Mouse (Mus musculus) forebrain, embryonic 12.5 days (tissue): ENCODE measurements at regions not wholly inside any gene's neighbourhood (a gene's known extent, or its start where the extent isn't known, plus 50 kb on each side); places are given as distances from the start of the nearest gene placed in this dataset.

Source experiments
- ATAC-seq: fragments of 200-750 bp; cut with Nextera tagmentation; 2 replicates; pipeline ENCODE4 v1.8.0; 2017; ENCODE audit warnings: moderate TSS enrichment; ENCODE audit not compliant: low FRiP score
- H3K27ac ChIP-seq: fragments of 300-500 bp; sonication (generic); 2 replicates; pipeline ENCODE4 v1.5.1; 2016; ENCODE audit warnings: mild to moderate bottlenecking
- H3K27me3 ChIP-seq: fragments of 300-500 bp; sonication (generic); 2 replicates; pipeline ENCODE4 v1.6.1; 2016; ENCODE audit warnings: mild to moderate bottlenecking
- H3K36me3 ChIP-seq: fragments of 300-500 bp; sonication (generic); replicated peaks from 2 replicates; pipeline ENCODE4 v1.6.1; 2016; ENCODE audit warnings: mild to moderate bottlenecking
- H3K4me1 ChIP-seq: fragments of 300-500 bp; sonication (generic); 2 replicates; pipeline ENCODE4 v1.6.1; 2016
- H3K4me2 ChIP-seq: fragments of 300-500 bp; sonication (generic); 2 replicates; pipeline ENCODE4 v1.6.1; 2016; ENCODE audit warnings: mild to moderate bottlenecking, moderate library complexity
- H3K4me3 ChIP-seq: fragments of 300-500 bp; sonication (generic); replicated peaks from 2 replicates; pipeline ENCODE4 v1.5.1; 2016; ENCODE audit warnings: mild to moderate bottlenecking
- H3K9ac ChIP-seq: fragments of 300-500 bp; sonication (generic); 2 replicates; pipeline ENCODE4 v1.6.1; 2016; ENCODE audit warnings: mild to moderate bottlenecking
- H3K9me3 ChIP-seq: fragments of 300-500 bp; sonication (generic); 2 replicates; pipeline ENCODE4 v1.6.1; 2016
- WGBS: fragments of 180-500 bp; shearing (Covaris S2); methylation state at CpG from one replicate; pipeline ENCODE4 v1.1.7; 2016; 5-methylcytosine and 5-hydroxymethylcytosine counted together

DNA sequence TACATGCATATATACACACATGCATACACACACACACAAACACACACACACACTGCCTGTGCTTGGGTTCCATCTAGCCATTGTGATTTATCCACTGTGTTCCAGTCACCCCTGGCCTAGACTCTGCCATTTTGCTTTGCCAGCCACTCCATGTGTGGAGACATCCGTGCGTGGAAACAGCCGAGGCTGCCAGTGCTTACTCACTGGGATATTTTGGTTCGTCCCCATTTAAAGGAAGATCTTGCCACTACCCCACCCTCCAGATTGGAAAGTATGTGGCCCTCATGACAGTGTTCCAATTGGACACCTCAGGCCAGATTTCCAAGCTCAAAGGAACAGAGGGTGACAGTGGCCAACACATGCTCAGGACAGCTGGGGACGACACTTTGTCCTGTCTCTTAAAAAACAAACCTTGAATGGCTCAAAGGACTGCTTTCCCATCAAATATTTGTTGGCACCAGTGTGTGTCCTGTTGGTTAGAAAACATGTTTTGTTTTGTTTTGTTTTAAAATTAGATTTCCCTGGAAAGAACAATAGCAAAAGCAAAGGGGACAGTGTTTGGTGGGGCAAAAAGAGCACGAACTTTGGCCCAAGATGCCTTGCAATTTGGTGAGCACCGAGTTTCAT lies 109.8 kb upstream of the Gli2 start:
- WGBS = 84% methylated on average over 7 of the region's 7 CpGs
- Histone ChIP-seq H3K4me3 (no peak overlapping the region), H3K4me1 (peaks cover 3% of the 10 kb centered on the region; the same call in 1 of the 2 replicates), H3K27ac (no peak overlapping the region), H3K4me2 (no peak overlapping the region), H3K9me3 (no peaks in the 10 kb centered on the region), H3K36me3 (no peaks in the 10 kb centered on the region), H3K9ac (no peak overlapping the region), H3K27me3 (no peaks in the 10 kb centered on the region)
- ATAC-seq = no peak

DNA sequence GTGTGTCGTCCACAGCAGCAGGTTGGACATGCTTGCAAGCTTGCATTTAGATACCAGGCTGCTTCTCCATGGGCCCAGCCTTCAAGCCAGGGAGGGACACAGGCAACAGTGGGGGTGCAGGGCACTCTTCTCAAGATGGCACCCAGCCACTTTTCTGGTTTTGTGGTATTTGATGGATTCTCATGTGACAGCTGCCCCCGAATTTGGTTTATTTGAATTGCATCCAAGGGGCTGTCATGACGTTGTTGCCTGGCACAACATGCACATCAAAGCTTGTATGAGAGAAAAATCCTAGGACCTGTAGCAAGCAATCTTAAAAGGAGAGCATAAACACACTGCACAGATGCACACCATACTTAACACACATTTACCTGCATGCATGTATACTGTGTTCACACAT lies 108.3 kb upstream of the Gli2 start:
- H3K27ac ChIP-seq = no peak overlapping the region
- no peaks in the 10 kb centered on the region for H3K36me3 ChIP-seq
- H3K4me1 ChIP-seq = peaks cover 3% of the 10 kb centered on the region; the same call in 1 of the 2 replicates
- no peaks in the 10 kb centered on the region for H3K9me3 ChIP-seq
- H3K27me3 ChIP-seq = no peaks in the 10 kb centered on the region
- WGBS = 89% methylated on average over 3 of the region's 3 CpGs
- no peak overlapping the region for H3K4me3 ChIP-seq
- no peak overlapping the region for H3K4me2 ChIP-seq
- H3K9ac ChIP-seq = no peak overlapping the region
- ATAC-seq = no peak

DNA sequence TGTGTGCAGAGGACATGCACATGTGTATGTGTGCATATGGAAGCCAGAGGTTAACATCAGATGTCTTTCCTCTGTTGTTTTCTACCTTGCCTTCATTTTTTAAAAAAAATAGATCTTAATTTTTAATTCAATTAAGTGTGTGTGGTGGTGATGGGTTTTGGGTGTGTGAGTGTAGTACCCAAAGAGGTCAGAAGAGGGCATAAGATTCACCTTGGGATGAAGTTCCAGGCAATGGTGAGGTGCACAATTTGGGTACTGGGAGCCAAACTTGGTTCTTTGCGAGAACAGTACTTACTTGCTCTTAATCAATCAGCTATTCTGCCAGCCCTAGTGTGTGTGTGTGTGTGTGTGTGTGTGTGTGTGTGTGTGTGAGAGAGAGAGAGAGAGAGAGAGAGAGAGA lies 106.9 kb upstream of the Gli2 start:
- Histone ChIP-seq H3K27ac (no peak overlapping the region), H3K9ac (no peak overlapping the region), H3K9me3 (no peaks in the 10 kb centered on the region), H3K27me3 (no peaks in the 10 kb centered on the region), H3K4me2 (no peak overlapping the region), H3K4me3 (no peak overlapping the region), H3K4me1 (no peaks in the 10 kb centered on the region), H3K36me3 (no peaks in the 10 kb centered on the region)
- ATAC-seq = no peak
- WGBS = 78% methylated on average over 1 of the region's 1 CpGs

DNA sequence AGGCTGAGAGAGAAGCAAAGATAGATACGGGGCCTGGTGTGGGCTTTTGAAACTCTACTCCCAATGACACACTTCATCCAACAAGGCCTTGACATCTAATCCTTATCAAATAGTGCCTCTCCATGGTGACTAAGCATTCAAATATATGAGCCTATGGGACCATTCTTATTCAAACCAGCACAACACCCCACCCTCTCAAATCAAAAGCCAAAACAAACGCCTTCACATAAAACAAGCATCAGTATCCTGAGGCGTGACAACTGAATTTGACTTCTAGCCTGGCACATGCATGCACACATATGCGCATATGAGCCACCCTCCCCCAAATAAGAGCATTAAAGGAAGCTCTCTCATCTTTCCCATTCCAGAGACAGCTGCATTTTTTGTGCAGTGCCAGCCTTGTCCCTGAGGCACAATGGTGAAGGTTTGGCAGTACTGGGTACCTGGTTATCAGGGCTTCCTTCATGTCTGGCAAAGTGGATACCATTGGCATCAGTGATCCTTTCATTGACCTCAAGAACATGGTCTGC lies 103.8 kb upstream of the Gli2 start:
- H3K9me3 ChIP-seq = peaks cover 4% of the 10 kb centered on the region; the same call in 1 of the 2 replicates
- H3K4me1 ChIP-seq = no peaks in the 10 kb centered on the region
- 92% methylated on average over 4 of the region's 4 CpGs for WGBS
- H3K4me3 ChIP-seq = no peak overlapping the region
- no peak for ATAC-seq
- no peaks in the 10 kb centered on the region for H3K27me3 ChIP-seq
- H3K36me3 ChIP-seq = no peaks in the 10 kb centered on the region
- no peak overlapping the region for H3K27ac ChIP-seq
- no peak overlapping the region for H3K4me2 ChIP-seq
- H3K9ac ChIP-seq = no peak overlapping the region

DNA sequence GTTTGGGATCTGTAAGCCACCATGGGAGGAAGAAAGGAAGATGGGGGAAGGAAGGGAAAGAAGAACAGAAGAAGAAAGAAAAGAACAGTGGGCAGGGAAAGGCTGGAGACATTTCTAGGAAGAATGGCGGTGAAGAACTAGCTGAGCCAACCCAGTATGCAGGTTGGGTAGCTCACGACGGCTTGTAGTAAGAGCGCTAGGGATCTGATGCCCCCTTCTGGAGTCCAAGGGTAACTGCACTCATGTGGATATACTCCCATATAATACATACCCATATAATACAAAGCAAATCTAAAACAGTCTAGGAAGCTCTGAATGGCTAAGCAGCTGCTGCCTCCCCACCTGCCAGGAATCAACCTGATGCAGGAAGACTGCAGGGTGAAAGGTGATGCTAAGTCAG lies 100.2 kb upstream of the Gli2 start:
- ATAC-seq = no peak
- no peak overlapping the region for H3K27ac ChIP-seq
- 96% methylated on average over 4 of the region's 4 CpGs for WGBS
- H3K9ac ChIP-seq = no peak overlapping the region
- no peaks in the 10 kb centered on the region for H3K4me1 ChIP-seq
- H3K4me3 ChIP-seq = no peak overlapping the region
- peaks cover 4% of the 10 kb centered on the region; the same call in 1 of the 2 replicates for H3K9me3 ChIP-seq
- no peaks in the 10 kb centered on the region for H3K27me3 ChIP-seq
- no peaks in the 10 kb centered on the region for H3K36me3 ChIP-seq
- H3K4me2 ChIP-seq = no peak overlapping the region

DNA sequence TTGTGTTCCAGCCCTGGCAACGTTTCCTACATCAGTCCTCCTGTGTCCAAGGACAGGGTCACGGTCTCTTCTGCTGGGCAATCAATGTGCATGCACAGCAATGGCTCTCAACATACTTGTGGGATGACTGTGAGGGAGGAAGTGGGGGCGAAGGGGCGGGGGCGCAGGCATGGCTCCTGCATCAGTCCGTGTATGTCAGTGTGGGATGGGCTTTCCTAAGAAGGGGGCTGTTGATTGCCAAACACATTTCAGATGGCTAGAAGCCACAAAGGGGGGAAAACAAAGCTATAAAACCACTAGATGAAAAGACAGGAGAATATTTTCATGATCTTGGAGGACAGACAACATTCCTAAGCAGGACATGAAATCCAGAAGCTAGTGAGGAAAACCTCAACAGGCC lies 99.4 kb upstream of the Gli2 start:
- Histone ChIP-seq H3K4me2 (no peak overlapping the region), H3K9me3 (peaks cover 4% of the 10 kb centered on the region; the same call in 1 of the 2 replicates), H3K36me3 (no peaks in the 10 kb centered on the region), H3K27ac (no peak overlapping the region), H3K9ac (no peak overlapping the region), H3K4me3 (no peak overlapping the region), H3K4me1 (no peaks in the 10 kb centered on the region), H3K27me3 (no peaks in the 10 kb centered on the region)
- WGBS = 88% methylated on average over 6 of the region's 6 CpGs
- ATAC-seq = no peak

GRCm38 (mm10) chr1:119147506-119147905 lies 94.1 kb upstream of the Gli2 start:
- Histone ChIP-seq H3K9me3 (no peaks in the 10 kb centered on the region), H3K27me3 (no peaks in the 10 kb centered on the region), H3K4me1 (no peaks in the 10 kb centered on the region), H3K4me3 (no peak overlapping the region), H3K36me3 (no peaks in the 10 kb centered on the region), H3K27ac (no peak overlapping the region), H3K9ac (no peak overlapping the region), H3K4me2 (no peak overlapping the region)
- WGBS = 90% methylated on average over 2 of the region's 2 CpGs
- no peak for ATAC-seq

DNA sequence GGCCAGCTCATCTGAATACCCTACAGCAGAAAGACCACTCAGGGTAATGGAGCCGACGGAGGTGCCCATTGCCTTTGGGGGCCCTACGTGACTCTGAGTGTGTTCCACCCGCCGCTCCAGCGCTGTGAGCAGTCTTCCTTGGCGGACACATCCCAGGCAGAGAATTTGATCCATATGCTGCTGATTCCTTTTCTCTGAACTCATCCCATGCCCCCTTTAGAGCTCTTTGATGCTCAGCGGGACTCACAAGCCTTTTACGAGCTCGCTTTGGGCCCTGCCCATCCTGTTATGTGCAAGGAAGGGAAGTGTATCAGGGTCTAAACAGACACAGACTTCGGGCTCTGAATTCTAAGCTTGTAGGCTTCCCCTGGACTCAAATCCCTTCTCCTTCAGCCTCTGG lies 90.4 kb upstream of the Gli2 start:
- no peak overlapping the region for H3K27ac ChIP-seq
- no peak overlapping the region for H3K9ac ChIP-seq
- no peaks in the 10 kb centered on the region for H3K4me1 ChIP-seq
- no peak overlapping the region for H3K4me3 ChIP-seq
- no peaks in the 10 kb centered on the region for H3K27me3 ChIP-seq
- H3K9me3 ChIP-seq = no peaks in the 10 kb centered on the region
- no peak overlapping the region for H3K4me2 ChIP-seq
- H3K36me3 ChIP-seq = no peaks in the 10 kb centered on the region
- 59% methylated on average over 11 of the region's 11 CpGs for WGBS
- ATAC-seq = no peak

- H3K9ac ChIP-seq = no peak overlapping the region
- H3K36me3 ChIP-seq = no peaks in the 10 kb centered on the region
- no peaks in the 10 kb centered on the region for H3K9me3 ChIP-seq
- H3K27ac ChIP-seq = no peak overlapping the region
- 89% methylated on average over 3 of the region's 3 CpGs for WGBS
- no peak for ATAC-seq
- no peaks in the 10 kb centered on the region for H3K27me3 ChIP-seq
- no peak overlapping the region for H3K4me3 ChIP-seq
- no peak overlapping the region for H3K4me2 ChIP-seq
- H3K4me1 ChIP-seq = no peaks in the 10 kb centered on the region
These were observed 75.6 kb upstream of the Gli2 start for GRCm38 (mm10) chr1:119129039-119129438.

DNA sequence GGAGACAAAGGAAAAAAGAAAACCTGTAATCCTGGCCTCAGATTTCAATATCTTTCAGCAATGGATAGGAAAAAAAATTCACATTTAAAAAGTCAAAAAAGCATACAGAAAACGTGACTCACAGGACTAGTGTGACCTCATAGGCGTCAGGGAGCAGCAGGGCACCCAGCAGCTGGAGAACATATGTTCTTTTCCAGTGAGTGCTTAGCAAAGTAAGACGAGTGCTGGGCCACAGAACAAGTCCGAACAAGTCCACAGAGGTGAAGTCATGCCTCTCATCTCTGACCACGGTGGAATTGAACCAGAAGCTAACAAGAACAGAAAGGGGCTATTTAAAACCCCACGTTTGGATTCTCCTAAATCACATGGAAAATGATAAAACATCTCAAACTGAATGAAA lies 72.1 kb upstream of the Gli2 start:
- Histone ChIP-seq H3K27me3 (no peaks in the 10 kb centered on the region), H3K27ac (no peak overlapping the region), H3K4me2 (no peak overlapping the region), H3K36me3 (no peaks in the 10 kb centered on the region), H3K9ac (no peak overlapping the region), H3K4me1 (no peaks in the 10 kb centered on the region), H3K4me3 (no peak overlapping the region), H3K9me3 (no peaks in the 10 kb centered on the region)
- no peak for ATAC-seq
- 60% methylated on average over 6 of the region's 6 CpGs for WGBS

GRCm38 (mm10) chr1:119124798-119125197 lies 71.4 kb upstream of the Gli2 start:
- no peak overlapping the region for H3K9ac ChIP-seq
- H3K27me3 ChIP-seq = no peaks in the 10 kb centered on the region
- no peak overlapping the region for H3K4me2 ChIP-seq
- H3K36me3 ChIP-seq = no peaks in the 10 kb centered on the region
- WGBS = 86% methylated on average over 4 of the region's 4 CpGs
- no peak for ATAC-seq
- H3K4me3 ChIP-seq = no peak overlapping the region
- H3K4me1 ChIP-seq = no peaks in the 10 kb centered on the region
- no peaks in the 10 kb centered on the region for H3K9me3 ChIP-seq
- no peak overlapping the region for H3K27ac ChIP-seq

DNA sequence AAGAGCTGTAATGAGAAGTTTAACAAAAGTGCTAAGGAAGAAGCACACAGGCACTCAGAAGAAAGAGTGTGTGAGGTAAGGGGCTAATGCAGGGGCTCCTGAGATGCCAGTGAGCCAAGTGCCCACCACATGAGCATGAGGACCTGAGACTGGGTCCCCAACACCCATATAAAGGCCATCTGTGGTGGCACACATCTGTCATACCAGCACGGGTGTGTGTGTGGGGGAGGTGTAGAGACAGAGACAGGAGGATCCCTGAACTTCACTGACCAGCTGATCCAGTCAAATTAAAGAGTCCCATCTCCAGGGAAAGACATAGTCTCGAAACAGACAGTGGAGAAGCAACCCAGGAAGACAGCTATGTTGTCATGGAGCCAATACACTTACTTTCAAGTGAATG lies 70.6 kb upstream of the Gli2 start:
- Histone ChIP-seq H3K9me3 (no peaks in the 10 kb centered on the region), H3K4me3 (no peak overlapping the region), H3K9ac (no peak overlapping the region), H3K36me3 (no peaks in the 10 kb centered on the region), H3K27ac (no peak overlapping the region), H3K27me3 (no peaks in the 10 kb centered on the region), H3K4me1 (no peaks in the 10 kb centered on the region), H3K4me2 (no peak overlapping the region)
- ATAC-seq = no peak
- WGBS = 78% methylated on average over 2 of the region's 2 CpGs

DNA sequence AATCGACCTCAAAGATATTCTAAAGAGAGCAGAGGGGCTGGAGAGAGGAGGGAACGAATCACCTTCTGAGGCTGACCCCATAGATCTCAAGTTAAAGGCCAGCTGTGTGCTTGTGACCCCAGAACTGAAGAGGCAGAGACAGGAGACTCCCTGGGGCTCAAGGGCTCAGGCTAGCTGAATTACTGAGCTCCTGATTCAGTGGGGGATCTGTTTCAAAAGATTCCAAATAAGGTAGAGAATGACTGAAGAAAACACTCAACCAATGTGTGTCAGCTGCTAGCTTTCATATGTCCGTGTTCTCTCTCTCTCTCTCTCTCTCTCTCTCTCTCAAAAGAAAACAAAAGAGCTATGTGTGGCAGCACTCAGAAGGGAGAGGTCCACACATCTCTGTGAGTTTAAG lies 70.0 kb upstream of the Gli2 start:
- Histone ChIP-seq H3K4me3 (no peak overlapping the region), H3K36me3 (no peaks in the 10 kb centered on the region), H3K27me3 (no peaks in the 10 kb centered on the region), H3K27ac (no peak overlapping the region), H3K4me1 (no peaks in the 10 kb centered on the region), H3K9me3 (no peaks in the 10 kb centered on the region), H3K4me2 (no peak overlapping the region), H3K9ac (no peak overlapping the region)
- no peak for ATAC-seq
- 35% methylated on average over 3 of the region's 3 CpGs for WGBS
